ENCODE assay signal across 8 mouse cellular contexts in genomic region chr13:112152614-112153550, GRCm38 (mm10).
DNase-seq lines count a peak whose midpoint lies in the region; ATAC-seq lines count a peak whose summit lies in the region.

No protein-coding gene starts in this region.

- ATAC-seq in embryonic facial prominence, embryonic 11.5 days (replicated peaks; ENCODE audit: insufficient number of reproducible peaks, low FRiP score, low TSS enrichment, low read depth): peak; percentile 69; the same call in 1 of the 2 replicates
- peak; percentile 50; the same call in 1 of the 2 replicates for ATAC-seq in heart, embryonic 14.5 days (ENCODE audit: insufficient number of reproducible peaks, insufficient read depth, low FRiP score, low read depth)
- peak; percentile 80 for ATAC-seq in kidney, embryonic 16.5 days (ENCODE audit: low FRiP score, low TSS enrichment)
- ATAC-seq in lung, embryonic 15.5 days (ENCODE audit: borderline replicate concordance, extremely low read depth, low FRiP score, low TSS enrichment): peak; percentile 72; the same call in 1 of the 2 replicates
- no peak for ATAC-seq in monocyte, adult 5-6 weeks (replicated peaks; ENCODE audit: insufficient number of reproducible peaks, low FRiP score, low TSS enrichment, poor library complexity, severe bottlenecking)

- H3K4me2 ChIP-seq in embryonic facial prominence, embryonic 11.5 days (ENCODE audit: low read depth, low read length): peak overlapping the region; percentile 37
- H3K4me2 ChIP-seq in heart, embryonic 14.5 days (ENCODE audit: low read length): peak overlapping the region; percentile 48
- peak overlapping the region; percentile 28 for H3K4me2 ChIP-seq in kidney, embryonic 16.5 days (replicated peaks; ENCODE audit: low read depth, low read length)
- peak overlapping the region; percentile 38 for H3K4me2 ChIP-seq in lung, embryonic 15.5 days

- peak overlapping the region; percentile 22; the same call in 1 of the 2 replicates for H3K9ac ChIP-seq in embryonic facial prominence, embryonic 11.5 days (replicated peaks; ENCODE audit: low read length)
- H3K9ac ChIP-seq in heart, embryonic 14.5 days (ENCODE audit: low read length): peak overlapping the region; percentile 58
- 0 out of 2 replicates have a peak overlapping the region, but pooled peaks have one; percentile 2 for H3K9ac ChIP-seq in kidney, embryonic 16.5 days (replicated peaks; ENCODE audit: low read length)
- no peak overlapping the region for H3K9ac ChIP-seq in lung, embryonic 15.5 days

- H3K27me3 ChIP-seq in embryonic facial prominence, embryonic 11.5 days (ENCODE audit: control insufficient read depth, insufficient read depth, low read length): no peaks in the 10 kb centered on the region
- no peaks in the 10 kb centered on the region for H3K27me3 ChIP-seq in heart, embryonic 14.5 days (ENCODE audit: control insufficient read depth, insufficient read depth, low read length)
- H3K27me3 ChIP-seq in kidney, embryonic 16.5 days (ENCODE audit: insufficient read depth, low read length): no peaks in the 10 kb centered on the region
- no peaks in the 10 kb centered on the region for H3K27me3 ChIP-seq in lung, embryonic 15.5 days

- peaks cover 6% of the 10 kb centered on the region; the same call in 1 of the 2 replicates for H3K4me1 ChIP-seq in embryonic facial prominence, embryonic 11.5 days (ENCODE audit: control insufficient read depth, insufficient read depth, low read length)
- H3K4me1 ChIP-seq in heart, embryonic 14.5 days (ENCODE audit: control insufficient read depth in 2 of 2, insufficient read depth in 2 of 2, low read length in 2 of 2): peaks cover 17 to 21% of the 10 kb centered on the region in 2 experiments
- peaks cover 16% of the 10 kb centered on the region for H3K4me1 ChIP-seq in kidney, embryonic 16.5 days (ENCODE audit: insufficient read depth, low read length)
- H3K4me1 ChIP-seq in lung, embryonic 15.5 days: peaks cover 21% of the 10 kb centered on the region

- H3K4me3 ChIP-seq in embryonic facial prominence, embryonic 11.5 days (ENCODE audit: low read depth, low read length): no peak overlapping the region
- H3K4me3 ChIP-seq in heart, embryonic 14.5 days (ENCODE audit: control insufficient read depth in 1 of 2, insufficient read depth in 1 of 2, low read depth in 1 of 2, low read length in 2 of 2): 0 out of 4 replicates have a peak overlapping the region, but pooled peaks of 1 of the 2 experiments have one; percentile 8
- no peak overlapping the region for H3K4me3 ChIP-seq in kidney, embryonic 16.5 days (ENCODE audit: low read length)
- H3K4me3 ChIP-seq in lung, embryonic 15.5 days: no peak overlapping the region; the same call in 1 of the 2 replicates

- H3K27ac ChIP-seq in embryonic facial prominence, embryonic 11.5 days (replicated peaks; ENCODE audit: low read depth, low read length): no peak overlapping the region
- H3K27ac ChIP-seq in heart, embryonic 14.5 days (replicated peaks in 1 of 2; ENCODE audit: control insufficient read depth in 1 of 2, insufficient read depth in 1 of 2, low read depth in 2 of 2, low read length in 2 of 2): peak overlapping the region; percentile 82
- H3K27ac ChIP-seq in kidney, embryonic 16.5 days (ENCODE audit: low read length): peak overlapping the region; percentile 59
- H3K27ac ChIP-seq in lung, embryonic 15.5 days: peak overlapping the region; percentile 87

- H3K9me3 ChIP-seq in embryonic facial prominence, embryonic 11.5 days (replicated peaks; ENCODE audit: control insufficient read depth, low read length): no peaks in the 10 kb centered on the region
- H3K9me3 ChIP-seq in heart, embryonic 14.5 days (ENCODE audit: control insufficient read depth, low read length): no peaks in the 10 kb centered on the region
- peaks cover 1% of the 10 kb centered on the region; the same call in 1 of the 2 replicates for H3K9me3 ChIP-seq in kidney, embryonic 16.5 days (ENCODE audit: low read length)
- no peaks in the 10 kb centered on the region for H3K9me3 ChIP-seq in lung, embryonic 15.5 days

- DNase-seq in gastrocnemius, adult 18-20 months (ENCODE audit: low spot score): peak; percentile 24
- DNase-seq in gastrocnemius, postnatal 4 days (ENCODE audit: low spot score in 2 of 2): no peak
- peak; percentile 31 for DNase-seq in embryonic facial prominence, embryonic 11.5 days (ENCODE audit: low spot score)
- DNase-seq in retina, adult 2 months (ENCODE audit: low read depth, low spot score): peak; percentile 47

- H3K36me3 ChIP-seq in embryonic facial prominence, embryonic 11.5 days (replicated peaks; ENCODE audit: control insufficient read depth, insufficient read depth, low read depth, low read length): no peaks in the 10 kb centered on the region
- no peaks in the 10 kb centered on the region for H3K36me3 ChIP-seq in heart, embryonic 14.5 days (ENCODE audit: control insufficient read depth, insufficient read depth, low read length)
- H3K36me3 ChIP-seq in kidney, embryonic 16.5 days (ENCODE audit: insufficient read depth, low read length): no peaks in the 10 kb centered on the region
- H3K36me3 ChIP-seq in lung, embryonic 15.5 days: no peaks in the 10 kb centered on the region

- 16% methylated on average over 27 of the region's 27 CpGs for WGBS in embryonic facial prominence, embryonic 11.5 days
- WGBS in heart, embryonic 14.5 days: 10% methylated on average over 27 of the region's 27 CpGs
- 20% methylated on average over 27 of the region's 27 CpGs for WGBS in kidney, embryonic 16.5 days
- 9% methylated on average over 27 of the region's 27 CpGs for WGBS in lung, embryonic 15.5 days

Comparison
In these comparisons a context has a peak if more than half of its experiments do, and no peak if none do; other contexts are left out.
1. DNase-seq: peak in gastrocnemius, adult 18-20 months (single experiment), embryonic facial prominence, embryonic 11.5 days (single experiment) and retina, adult 2 months (single experiment); none in gastrocnemius, postnatal 4 days (0 of 2).
2. Peak in every context shown above with its lines, with median percentiles within 50 percentile points of each other: H3K4me2 ChIP-seq.